Mouse (Mus musculus): ENCODE measurements around the gene Abcg5. TPM values are rescaled to one million over a fixed set of nuclear protein-coding genes. Genes with fewer than 3 reads are reported as not detected.

Gene Abcg5
- polyA plus RNA-seq, 1 experiment from 2014 or later, result 0.50 TPM

DNA sequence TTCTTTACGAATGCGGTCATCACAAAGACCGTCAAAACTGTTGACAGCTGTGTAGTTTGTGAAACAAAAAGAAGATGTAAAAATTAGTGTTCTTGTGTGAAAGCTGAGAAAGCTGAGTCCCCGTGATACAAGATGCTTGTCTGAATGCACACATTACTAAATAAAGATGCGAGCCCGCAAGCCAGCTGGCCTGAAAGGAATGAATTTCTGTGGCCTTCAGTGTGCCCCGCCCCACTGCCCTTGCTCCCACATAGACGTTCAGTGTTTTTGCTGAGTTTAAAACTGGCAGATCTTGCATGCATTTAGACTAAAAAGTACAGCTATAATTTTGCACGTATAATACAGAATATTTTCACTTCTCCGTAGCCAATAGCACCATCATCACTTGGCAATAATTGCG is 67.0 kb downstream of the Abcg5 start:
- Histone ChIP-seq H3K9ac (no peak overlapping the region), H3K4me3 (replicated peaks) (no peak overlapping the region), H3K27ac (replicated peaks) (no peak overlapping the region), H3K27me3 (no peaks in the 10 kb centered on the region), H3K4me1 (replicated peaks) (no peaks in the 10 kb centered on the region), H3K36me3 (replicated peaks) (no peaks in the 10 kb centered on the region), H3K9me3 (replicated peaks) (0 out of 2 replicates have a peak, but pooled peaks cover 5% of the 10 kb centered on the region), H3K4me2 (no peak overlapping the region)
- ATAC-seq (ENCODE audit: insufficient read depth), result no peak
- WGBS (ENCODE audit: insufficient replicate concordance), result 78% methylated on average over 11 of the region's 11 CpGs

DNA sequence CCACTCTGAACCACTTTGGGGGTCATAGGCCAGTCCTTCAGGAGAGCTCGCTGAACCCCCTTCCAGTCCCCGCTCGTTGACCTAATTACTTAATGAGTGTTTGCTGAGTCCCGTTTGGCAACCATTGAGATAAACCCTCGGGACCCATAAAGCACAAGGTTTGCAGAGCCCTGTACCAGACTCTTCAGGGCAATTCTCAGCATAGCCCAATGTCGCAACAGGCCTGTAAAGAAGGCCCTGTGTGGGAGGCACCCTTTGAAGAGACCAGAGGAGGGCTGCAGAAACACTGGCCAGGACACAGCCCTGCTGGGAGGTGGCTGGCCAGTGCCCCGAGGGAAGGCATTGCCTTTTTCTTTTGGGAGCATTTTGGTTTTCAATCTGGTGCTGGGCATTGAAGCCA is 70.8 kb downstream of the Abcg5 start:
- H3K9ac ChIP-seq, result no peak overlapping the region
- no peaks in the 10 kb centered on the region for H3K4me1 ChIP-seq (replicated peaks)
- 0 out of 2 replicates have a peak, but pooled peaks have one; percentile 44 for ATAC-seq (ENCODE audit: insufficient read depth)
- no peak overlapping the region for H3K4me3 ChIP-seq (replicated peaks)
- WGBS (ENCODE audit: insufficient replicate concordance), result 47% methylated on average over 7 of the region's 7 CpGs
- H3K4me2 ChIP-seq, result no peak overlapping the region
- H3K9me3 ChIP-seq (replicated peaks), result 0 out of 2 replicates have a peak, but pooled peaks cover 5% of the 10 kb centered on the region
- no peaks in the 10 kb centered on the region for H3K36me3 ChIP-seq (replicated peaks)
- H3K27me3 ChIP-seq, result no peaks in the 10 kb centered on the region
- no peak overlapping the region for H3K27ac ChIP-seq (replicated peaks)

DNA sequence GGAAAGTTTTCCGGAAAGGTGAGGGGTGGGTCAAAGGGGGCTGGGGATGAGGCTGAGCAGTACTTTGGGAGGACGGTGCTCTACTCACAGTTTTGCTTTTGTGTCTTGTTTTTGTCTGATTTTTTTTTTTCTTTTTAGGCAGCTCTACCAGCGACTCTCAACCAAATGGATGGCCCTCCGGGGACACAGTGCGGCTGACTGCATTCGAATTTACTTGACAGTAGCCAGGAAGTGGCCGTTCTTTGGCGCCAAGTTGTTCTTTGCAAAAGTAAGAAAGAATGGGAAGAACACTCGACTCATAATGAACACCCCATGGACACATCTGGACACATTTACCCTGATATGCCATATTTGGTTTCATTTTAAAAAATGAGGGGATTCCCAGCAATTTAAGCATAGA is 71.3 kb downstream of the Abcg5 start:
- Histone ChIP-seq H3K27ac (replicated peaks) (no peak overlapping the region), H3K9me3 (replicated peaks) (0 out of 2 replicates have a peak, but pooled peaks cover 5% of the 10 kb centered on the region), H3K36me3 (replicated peaks) (no peaks in the 10 kb centered on the region), H3K4me3 (replicated peaks) (no peak overlapping the region), H3K4me2 (no peak overlapping the region), H3K27me3 (no peaks in the 10 kb centered on the region), H3K9ac (no peak overlapping the region), H3K4me1 (replicated peaks) (no peaks in the 10 kb centered on the region)
- WGBS (ENCODE audit: insufficient replicate concordance), result 67% methylated on average over 9 of the region's 9 CpGs
- no peak for ATAC-seq (ENCODE audit: insufficient read depth)

- ATAC-seq (ENCODE audit: insufficient read depth), result no peak
- Histone ChIP-seq H3K4me1 (replicated peaks) (no peaks in the 10 kb centered on the region), H3K9ac (no peak overlapping the region), H3K4me2 (no peak overlapping the region), H3K27ac (replicated peaks) (no peak overlapping the region), H3K4me3 (replicated peaks) (no peak overlapping the region), H3K27me3 (no peaks in the 10 kb centered on the region), H3K36me3 (replicated peaks) (no peaks in the 10 kb centered on the region), H3K9me3 (replicated peaks) (0 out of 2 replicates have a peak, but pooled peaks cover 2% of the 10 kb centered on the region)
- whole genome bisulfite sequencing (ENCODE audit: insufficient replicate concordance), result 62% methylated on average over 4 of the region's 4 CpGs
Observed at GRCm38 (mm10) chr17:84608606-84609005, 74.2 kb downstream of the Abcg5 start.

Other genes with a start within 250 kb of the Abcg5 start
- 2.3 TPM in 2 replicates for gene Thada, start 216.8 kb downstream of the Abcg5 start, polyA plus RNA-seq (2015; fragmentation: Nextera tagmentation; extraction: Ambion mirVana)
- 0.22 and 0.45 TPM in 2 replicates for gene Plekhh2, start 171.1 kb downstream of the Abcg5 start, polyA plus RNA-seq (2015; fragmentation: Nextera tagmentation; extraction: Ambion mirVana)
- gene Dync2li1, start 56.5 kb downstream of the Abcg5 start, polyA plus RNA-seq (2015; fragmentation: Nextera tagmentation; extraction: Ambion mirVana), result 2.2 and 2.4 TPM in 2 replicates
- 0.56 and 0.59 TPM in 2 replicates for gene Abcg8, start 6.7 kb downstream of the Abcg5 start, polyA plus RNA-seq (2015; fragmentation: Nextera tagmentation; extraction: Ambion mirVana)
- 35.6 and 37.9 TPM in 2 replicates for gene Lrpprc, start 107.8 kb upstream of the Abcg5 start, polyA plus RNA-seq (2015; fragmentation: Nextera tagmentation; extraction: Ambion mirVana)

Data from liver, embryonic 15.5 days (tissue).